Mouse (Mus musculus): ENCODE data around the gene Smim12.

- no peak for TF ChIP-seq CTCF (IDR thresholded peaks at IDR 0.05; ENCODE audit: extremely low read depth, insufficient read depth, low read length)
- TF ChIP-seq POLR2A (IDR thresholded peaks at IDR 0.05; ENCODE audit: extremely low read depth, insufficient read depth, low read length), result no peak
Observed at GRCm38 (mm10) chr4:127198609-127199008, 45.0 kb upstream of the Smim12 start.

Measured in cortical plate, adult 2 months (tissue).